Mouse (Mus musculus) neural tube, embryonic 10.5 days (tissue): ENCODE measurements around the gene Lix1.

Experiments
- DNase-seq: peaks from one replicate; pipeline ENCODE4 v3.0.0-alpha.2; 2017; ENCODE audit warnings: low spot score; ENCODE audit errors: extremely low spot score

The Lix1 gene

GRCm38 (mm10) chr17:17411443-17411842 lies 9.0 kb downstream of the Lix1 start:
- DNase-seq = no peak

GRCm38 (mm10) chr17:17412176-17412575 lies 9.7 kb downstream of the Lix1 start:
- no peak for DNase-seq

GRCm38 (mm10) chr17:17414206-17414605 lies 11.7 kb downstream of the Lix1 start:
- DNase-seq = no peak

GRCm38 (mm10) chr17:17424609-17425307 lies 22.3 kb downstream of the Lix1 start:
- no peak for DNase-seq

GRCm38 (mm10) chr17:17425308-17425813 lies 22.9 kb downstream of the Lix1 start:
- DNase-seq = no peak

GRCm38 (mm10) chr17:17425906-17426305 lies 23.4 kb downstream of the Lix1 start:
- no peak for DNase-seq

GRCm38 (mm10) chr17:17428888-17429287 lies 26.4 kb downstream of the Lix1 start:
- no peak for DNase-seq

GRCm38 (mm10) chr17:17433679-17434078 lies 31.2 kb downstream of the Lix1 start:
- DNase-seq = no peak

GRCm38 (mm10) chr17:17438576-17439191 lies 36.2 kb downstream of the Lix1 start:
- no peak for DNase-seq

GRCm38 (mm10) chr17:17441876-17442498 lies 39.5 kb downstream of the Lix1 start:
- no peak for DNase-seq

GRCm38 (mm10) chr17:17444297-17444886 lies 41.9 kb downstream of the Lix1 start:
- no peak for DNase-seq

GRCm38 (mm10) chr17:17446683-17447082 lies 44.2 kb downstream of the Lix1 start:
- no peak for DNase-seq

- DNase-seq = no peak
Measured at GRCm38 (mm10) chr17:17447821-17448220, 45.3 kb downstream of the Lix1 start.

GRCm38 (mm10) chr17:17448737-17449440 lies 46.4 kb downstream of the Lix1 start:
- DNase-seq = peak; percentile 66

GRCm38 (mm10) chr17:17449441-17449770 lies 46.9 kb downstream of the Lix1 start:
- DNase-seq = no peak

- DNase-seq = no peak
Measured at GRCm38 (mm10) chr17:17451102-17451501, 48.6 kb downstream of the Lix1 start.

GRCm38 (mm10) chr17:17452617-17453016 lies 50.1 kb downstream of the Lix1 start:
- no peak for DNase-seq

- no peak for DNase-seq
Measured at GRCm38 (mm10) chr17:17454573-17454972, 52.1 kb downstream of the Lix1 start.

GRCm38 (mm10) chr17:17485789-17486188 lies 83.3 kb downstream of the Lix1 start:
- DNase-seq = no peak

- DNase-seq = peak; percentile 65
Measured at GRCm38 (mm10) chr17:17490820-17491621, 88.5 kb downstream of the Lix1 start.

GRCm38 (mm10) chr17:17491622-17492001 lies 89.1 kb downstream of the Lix1 start:
- DNase-seq = no peak
